Mouse (Mus musculus): ENCODE results near the gene Shld2.

DNA sequence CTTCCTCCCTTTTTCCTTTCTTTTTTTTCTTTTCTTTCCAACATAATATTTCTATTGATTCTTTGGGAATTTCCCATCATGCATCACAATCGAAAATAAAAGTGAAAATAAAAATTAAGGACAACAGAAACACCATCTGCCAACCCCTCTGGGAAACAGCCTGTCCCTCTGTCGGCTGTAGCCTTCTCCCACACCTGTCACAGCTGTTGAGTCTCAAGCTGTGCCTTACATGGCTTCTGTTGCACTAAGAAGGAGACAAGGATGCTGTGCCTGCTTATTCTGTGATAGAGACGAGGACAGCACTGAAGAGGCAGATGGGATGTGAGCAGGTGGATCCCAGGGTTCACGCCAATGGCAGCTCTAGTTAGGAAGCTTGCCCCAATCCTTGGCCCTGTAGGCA lies 101.2 kb downstream of the Shld2 start:
- TF ChIP-seq CTCF (IDR thresholded peaks at IDR 0.05; ENCODE audit: low read depth): no peak
- no peak for TF ChIP-seq EP300 (IDR thresholded peaks at IDR 0.05; ENCODE audit: low read depth)

Data from liver, postnatal 0 days (tissue).